Mouse (Mus musculus) midbrain, embryonic 15.5 days (tissue): Measurements from ENCODE around the gene Slc3a1. TPM values are rescaled to one million over a fixed set of nuclear protein-coding genes. Genes with fewer than 3 reads are reported as not detected.
A peak's percentile ranks its signal among the peaks of the same experiment; 100 is the strongest.

Experiments used
- ATAC-seq: fragments of 200-750 bp; cut with Nextera tagmentation; replicated peaks from 2 replicates; pipeline ENCODE4 v1.8.0; 2017; ENCODE audit warnings: moderate TSS enrichment
- H3K27ac ChIP-seq: fragments of 300-500 bp; sonication (generic); 2 replicates; pipeline ENCODE4 v1.5.1; 2015; ENCODE audit warnings: mild to moderate bottlenecking, inconsistent platforms
- H3K27me3 ChIP-seq: fragments of 300-500 bp; sonication (generic); replicated peaks from 2 replicates; pipeline ENCODE4 v1.6.1; 2015; ENCODE audit warnings: inconsistent platforms
- H3K36me3 ChIP-seq: fragments of 300-500 bp; sonication (generic); replicated peaks from 2 replicates; pipeline ENCODE4 v1.6.1; 2015; ENCODE audit warnings: inconsistent platforms
- H3K4me1 ChIP-seq: fragments of 300-500 bp; sonication (generic); 2 replicates; pipeline ENCODE4 v1.6.1; 2015; ENCODE audit warnings: inconsistent platforms
- H3K4me2 ChIP-seq: fragments of 300-500 bp; sonication (generic); 2 replicates; pipeline ENCODE4 v1.6.1; 2015; ENCODE audit warnings: inconsistent platforms, mild to moderate bottlenecking, moderate library complexity
- H3K4me3 ChIP-seq: fragments of 300-500 bp; sonication (generic); 2 replicates; pipeline ENCODE4 v1.5.1; 2015; ENCODE audit warnings: mild to moderate bottlenecking, inconsistent platforms
- H3K9ac ChIP-seq: fragments of 300-500 bp; sonication (generic); 2 replicates; pipeline ENCODE4 v1.6.1; 2015; ENCODE audit warnings: mild to moderate bottlenecking, inconsistent platforms
- H3K9me3 ChIP-seq: fragments of 300-500 bp; sonication (generic); 2 replicates; pipeline ENCODE4 v1.6.1; 2016; ENCODE audit warnings: inconsistent platforms
- WGBS: fragments of 180-500 bp; shearing (Covaris S2); methylation state at CpG from one replicate; pipeline ENCODE4 v1.1.7; 2015; ENCODE audit warnings: mixed read lengths; 5-methylcytosine and 5-hydroxymethylcytosine counted together
- polyA plus RNA-seq: library from polyadenylated mRNA; unstranded; fragments of >200 nt; fragmentation: Nextera tagmentation; extraction: Ambion mirVana; gene quantifications from 2 replicates; pipeline ENCODE4 v1.2.1, GENCODE M21; 2015

Gene Slc3a1
- polyA plus RNA-seq, 1 experiment from 2014 or later: 0.48 TPM

GRCm38 (mm10) chr17:85073214-85073613 is 45.0 kb downstream of the Slc3a1 start:
- H3K9me3 ChIP-seq: no peaks in the 10 kb centered on the region
- H3K4me3 ChIP-seq: no peak overlapping the region
- peaks cover 42% of the 10 kb centered on the region for H3K36me3 ChIP-seq
- no peak for ATAC-seq
- no peak overlapping the region for H3K9ac ChIP-seq
- WGBS: 44% methylated on average over 7 of the region's 7 CpGs
- peaks cover 11% of the 10 kb centered on the region for H3K4me1 ChIP-seq
- no peaks in the 10 kb centered on the region for H3K27me3 ChIP-seq
- H3K4me2 ChIP-seq: no peak overlapping the region
- 0 out of 2 replicates have a peak overlapping the region, but pooled peaks have one; percentile 31 for H3K27ac ChIP-seq

DNA sequence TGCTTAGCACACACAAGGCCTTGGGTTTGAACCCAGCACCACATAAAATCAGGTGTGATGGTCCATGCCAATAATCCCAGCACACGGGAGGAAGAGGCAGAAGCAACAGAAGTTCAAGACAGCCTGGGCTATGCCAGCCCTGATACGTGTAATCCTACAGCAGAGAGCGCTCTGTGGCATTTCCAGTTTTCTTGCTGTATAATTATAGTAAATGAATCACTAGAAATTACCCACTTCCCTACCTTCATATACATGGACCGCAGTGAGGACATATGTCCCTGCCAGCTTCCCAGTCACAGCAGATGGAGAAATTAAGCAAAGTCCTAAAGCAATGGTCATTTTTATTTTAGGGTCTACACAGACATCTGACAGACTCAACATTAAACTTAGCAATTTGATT is 45.9 kb downstream of the Slc3a1 start:
- Histone ChIP-seq H3K4me3 (no peak overlapping the region), H3K9me3 (no peaks in the 10 kb centered on the region), H3K36me3 (peaks cover 44% of the 10 kb centered on the region)

DNA sequence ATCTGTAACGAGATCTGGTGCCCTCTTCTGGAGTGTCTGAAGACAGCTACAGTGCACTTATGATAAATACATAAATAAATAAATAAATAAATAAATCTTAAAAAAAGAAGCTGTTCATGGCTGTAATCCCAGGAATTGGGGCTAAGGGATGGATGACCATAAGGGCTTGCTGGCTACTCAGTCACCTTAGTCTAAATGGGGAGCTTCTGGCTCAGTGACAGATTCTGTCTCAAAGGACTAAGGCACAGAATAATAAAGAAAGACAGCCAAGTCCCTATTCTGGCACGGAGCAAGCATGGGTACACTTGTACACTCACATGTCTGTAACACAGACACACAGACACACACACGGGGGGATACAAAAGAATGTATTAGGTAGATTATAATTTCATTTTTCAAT is 51.1 kb downstream of the Slc3a1 start:
- Histone ChIP-seq H3K9ac (no peak overlapping the region), H3K4me2 (no peak overlapping the region), H3K9me3 (no peaks in the 10 kb centered on the region), H3K27me3 (no peaks in the 10 kb centered on the region), H3K36me3 (peaks cover 33% of the 10 kb centered on the region), H3K4me1 (no peaks in the 10 kb centered on the region), H3K4me3 (no peak overlapping the region), H3K27ac (no peak overlapping the region)
- no peak for ATAC-seq
- WGBS: 87% methylated on average over 3 of the region's 3 CpGs

More for the DNA sequence above, 45.9 kb downstream of the Slc3a1 start:
- H3K4me1 ChIP-seq: peaks cover 11% of the 10 kb centered on the region
- ATAC-seq: no peak
- WGBS: 95% methylated on average over 4 of the region's 4 CpGs
- no peak overlapping the region for H3K4me2 ChIP-seq
- no peaks in the 10 kb centered on the region for H3K27me3 ChIP-seq
- no peak overlapping the region for H3K27ac ChIP-seq
- no peak overlapping the region for H3K9ac ChIP-seq

GRCm38 (mm10) chr17:85080781-85081180 is 52.6 kb downstream of the Slc3a1 start:
- WGBS: 94% methylated on average over 11 of the region's 11 CpGs
- Histone ChIP-seq H3K36me3 (peaks cover 28% of the 10 kb centered on the region), H3K9me3 (no peaks in the 10 kb centered on the region), H3K27ac (no peak overlapping the region), H3K27me3 (no peaks in the 10 kb centered on the region), H3K4me3 (no peak overlapping the region), H3K9ac (no peak overlapping the region), H3K4me1 (no peaks in the 10 kb centered on the region), H3K4me2 (no peak overlapping the region)
- no peak for ATAC-seq

- H3K9ac ChIP-seq: no peak overlapping the region
- peaks cover 9% of the 10 kb centered on the region for H3K36me3 ChIP-seq
- no peaks in the 10 kb centered on the region for H3K27me3 ChIP-seq
- no peak overlapping the region for H3K4me2 ChIP-seq
- ATAC-seq: no peak
- H3K27ac ChIP-seq: no peak overlapping the region
- no peak overlapping the region for H3K4me3 ChIP-seq
- WGBS: 95% methylated on average over 2 of the region's 2 CpGs
- no peaks in the 10 kb centered on the region for H3K9me3 ChIP-seq
- peaks cover 17% of the 10 kb centered on the region for H3K4me1 ChIP-seq
Measured at GRCm38 (mm10) chr17:85085335-85085734, 57.2 kb downstream of the Slc3a1 start.

DNA sequence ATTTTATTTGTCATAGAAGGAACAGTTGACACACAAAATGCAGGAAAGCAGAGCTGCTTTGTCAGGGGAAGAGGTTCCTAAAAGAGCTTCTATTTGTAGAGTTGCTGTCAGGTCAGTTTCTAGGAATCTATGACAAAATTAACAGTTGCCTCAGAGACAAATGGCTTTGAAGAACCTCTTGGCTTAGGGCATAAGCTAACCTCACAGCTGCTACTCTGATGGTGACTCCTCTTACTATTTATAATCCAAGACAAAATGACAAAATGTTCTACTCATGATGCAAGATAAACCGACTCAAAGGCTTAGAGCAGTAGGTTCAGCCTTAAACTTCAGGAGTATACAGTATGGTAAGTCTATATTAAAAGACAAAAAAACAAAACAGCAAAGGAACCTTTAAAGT is 58.3 kb downstream of the Slc3a1 start:
- WGBS: 93% methylated on average over 1 of the region's 1 CpGs
- no peak for ATAC-seq
- H3K4me1 ChIP-seq: peaks cover 22% of the 10 kb centered on the region
- H3K9me3 ChIP-seq: no peaks in the 10 kb centered on the region
- H3K4me3 ChIP-seq: no peak overlapping the region
- peaks cover 3% of the 10 kb centered on the region; the same call in 1 of the 2 replicates for H3K36me3 ChIP-seq
- H3K27me3 ChIP-seq: no peaks in the 10 kb centered on the region
- no peak overlapping the region for H3K27ac ChIP-seq
- no peak overlapping the region for H3K9ac ChIP-seq
- H3K4me2 ChIP-seq: no peak overlapping the region

- H3K9ac ChIP-seq: no peak overlapping the region
- ATAC-seq: no peak
- no peak overlapping the region for H3K4me2 ChIP-seq
- peaks cover 24% of the 10 kb centered on the region for H3K4me1 ChIP-seq
- no peaks in the 10 kb centered on the region for H3K27me3 ChIP-seq
- no peak overlapping the region for H3K4me3 ChIP-seq
- WGBS: 93% methylated on average over 5 of the region's 5 CpGs
- no peak overlapping the region for H3K27ac ChIP-seq
- peaks cover 3% of the 10 kb centered on the region; the same call in 1 of the 2 replicates for H3K36me3 ChIP-seq
- no peaks in the 10 kb centered on the region for H3K9me3 ChIP-seq
Measured at GRCm38 (mm10) chr17:85087591-85087990, 59.4 kb downstream of the Slc3a1 start.

DNA sequence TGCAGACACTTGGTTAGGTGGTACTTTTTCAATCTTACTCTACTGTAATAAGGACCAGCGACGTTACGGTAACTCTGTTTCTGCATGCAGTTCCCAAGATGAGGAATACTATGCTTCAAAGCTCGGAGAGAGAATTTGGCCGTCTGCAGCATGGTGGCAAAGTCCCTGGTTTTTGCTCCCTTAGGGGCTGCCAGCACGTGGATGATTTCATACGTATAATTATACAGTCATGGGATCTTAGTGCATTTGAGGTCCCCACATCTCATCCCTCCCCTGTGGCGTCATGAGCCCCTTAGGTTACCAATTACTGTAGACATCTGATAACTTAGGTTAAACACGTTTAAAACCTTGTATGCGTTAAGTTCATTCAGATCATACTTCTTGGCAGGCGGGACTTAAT is 60.2 kb downstream of the Slc3a1 start:
- ATAC-seq: no peak
- H3K9me3 ChIP-seq: no peaks in the 10 kb centered on the region
- peak overlapping the region; percentile 89; the same call in 1 of the 2 replicates for H3K4me2 ChIP-seq
- no peaks in the 10 kb centered on the region for H3K36me3 ChIP-seq
- no peak overlapping the region for H3K4me3 ChIP-seq
- H3K4me1 ChIP-seq: peaks cover 24% of the 10 kb centered on the region
- H3K27ac ChIP-seq: no peak overlapping the region
- WGBS: 80% methylated on average over 11 of the region's 11 CpGs
- H3K9ac ChIP-seq: no peak overlapping the region
- no peaks in the 10 kb centered on the region for H3K27me3 ChIP-seq

DNA sequence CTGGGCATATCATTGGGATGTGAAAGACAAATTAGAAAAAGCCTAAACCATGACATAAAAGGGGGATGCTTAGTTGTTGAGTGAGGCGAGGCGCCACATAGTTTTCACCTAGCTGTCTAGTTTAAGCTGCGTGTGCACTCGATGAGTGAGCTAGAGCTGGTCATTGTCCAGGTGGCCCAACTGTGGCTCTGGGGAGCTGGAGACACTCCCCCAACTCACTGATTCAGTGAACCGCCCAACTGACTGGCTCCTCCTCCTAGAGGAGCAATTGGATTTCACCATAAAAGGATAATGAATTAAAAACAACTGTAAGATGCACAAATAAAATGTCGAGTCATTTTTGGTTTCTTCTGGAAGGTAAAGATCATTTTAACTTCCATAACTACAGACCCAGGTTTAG is 60.8 kb downstream of the Slc3a1 start:
- Histone ChIP-seq H3K36me3 (no peaks in the 10 kb centered on the region), H3K4me2 (peak overlapping the region; percentile 89), H3K27me3 (no peaks in the 10 kb centered on the region), H3K4me1 (peaks cover 24% of the 10 kb centered on the region), H3K9ac (no peak overlapping the region; the same call in 1 of the 2 replicates), H3K27ac (peak overlapping the region; percentile 93; the same call in 1 of the 2 replicates), H3K9me3 (no peaks in the 10 kb centered on the region), H3K4me3 (peak overlapping the region; percentile 100)
- ATAC-seq: no peak
- 42% methylated on average over 6 of the region's 6 CpGs for WGBS

- H3K9me3 ChIP-seq: no peaks in the 10 kb centered on the region
- H3K4me2 ChIP-seq: peak overlapping the region; percentile 89
- no peaks in the 10 kb centered on the region for H3K27me3 ChIP-seq
- ATAC-seq: no peak; the same call in none of the 2 replicates
- under 1% methylated on average over 16 of the region's 16 CpGs for WGBS
- H3K4me1 ChIP-seq: peaks cover 24% of the 10 kb centered on the region
- H3K4me3 ChIP-seq: peak overlapping the region; percentile 100
- peak overlapping the region; percentile 88 for H3K9ac ChIP-seq
- H3K27ac ChIP-seq: peak overlapping the region; percentile 93
- no peaks in the 10 kb centered on the region for H3K36me3 ChIP-seq
Measured at GRCm38 (mm10) chr17:85089621-85090020, 61.4 kb downstream of the Slc3a1 start.

GRCm38 (mm10) chr17:85090120-85091099 is 62.2 kb downstream of the Slc3a1 start, which contains the start of the genes Prepl and Camkmt:
Prepl (minus strand) TSS chr17:85090241.
Camkmt (plus strand) TSS chr17:85090552.
- H3K27me3 ChIP-seq: no peaks in the 10 kb centered on the region
- H3K9ac ChIP-seq: peak within 1 kb of the TSS; percentile 88
- ATAC-seq: peak; percentile 99
- peak within 1 kb of the TSS; percentile 89 for H3K4me2 ChIP-seq
- no peaks in the 10 kb centered on the region for H3K36me3 ChIP-seq
- peaks cover 24% of the 10 kb centered on the region for H3K4me1 ChIP-seq
- H3K27ac ChIP-seq: peak within 1 kb of the TSS; percentile 93
- peak within 1 kb of the TSS; percentile 100 for H3K4me3 ChIP-seq
- H3K9me3 ChIP-seq: no peaks in the 10 kb centered on the region
- WGBS: under 1% methylated on average over 63 of the region's 63 CpGs

- 94% methylated on average over 6 of the region's 6 CpGs for WGBS
- Histone ChIP-seq H3K4me2 (no peak overlapping the region), H3K36me3 (no peaks in the 10 kb centered on the region), H3K4me1 (peaks cover 24% of the 10 kb centered on the region), H3K27me3 (no peaks in the 10 kb centered on the region), H3K9ac (no peak overlapping the region), H3K9me3 (no peaks in the 10 kb centered on the region), H3K4me3 (no peak overlapping the region), H3K27ac (no peak overlapping the region)
- ATAC-seq: no peak
Measured at GRCm38 (mm10) chr17:85091762-85092161, 63.6 kb downstream of the Slc3a1 start.
